Mouse (Mus musculus): ENCODE data around the gene Rdh5. TPM values are rescaled to one million over a fixed set of nuclear protein-coding genes. Genes with fewer than 3 reads are reported as not detected.

Rdh5 gene
- polyA plus RNA-seq, 1 experiment from 2014 or later = 11.0 TPM

Other genes with a start within 250 kb of the Rdh5 start
- gene Suox, start 248.8 kb downstream of the Rdh5 start, polyA plus RNA-seq (2016; fragmentation: Nextera tagmentation; extraction: Ambion mirVana) = 10.8 and 10.9 TPM in 2 replicates
- 63.4 and 68.8 TPM in 2 replicates for gene Rab5b, start 226.6 kb downstream of the Rdh5 start, polyA plus RNA-seq (2016; fragmentation: Nextera tagmentation; extraction: Ambion mirVana)
- 7.2 and 24.4 TPM in 2 replicates for gene Pmel, start 218.7 kb downstream of the Rdh5 start, polyA plus RNA-seq (2016; fragmentation: Nextera tagmentation; extraction: Ambion mirVana)
- 119 and 120 TPM in 2 replicates for gene Cdk2, start 217.9 kb downstream of the Rdh5 start, polyA plus RNA-seq (2016; fragmentation: Nextera tagmentation; extraction: Ambion mirVana)
- gene Dgka, start 178.0 kb downstream of the Rdh5 start, polyA plus RNA-seq (2016; fragmentation: Nextera tagmentation; extraction: Ambion mirVana) = 3.5 and 3.6 TPM in 2 replicates
- 57.1 and 63.8 TPM in 2 replicates for gene Pym1, start 175.0 kb downstream of the Rdh5 start, polyA plus RNA-seq (2016; fragmentation: Nextera tagmentation; extraction: Ambion mirVana)
- gene Mmp19, start 132.0 kb downstream of the Rdh5 start, polyA plus RNA-seq (2016; fragmentation: Nextera tagmentation; extraction: Ambion mirVana) = 0.24 and 0.44 TPM in 2 replicates
- 49.4 and 49.9 TPM in 2 replicates for gene Dnajc14, start 118.8 kb downstream of the Rdh5 start, polyA plus RNA-seq (2016; fragmentation: Nextera tagmentation; extraction: Ambion mirVana)
- gene Tmem198b, start 118.5 kb downstream of the Rdh5 start, polyA plus RNA-seq (2016; fragmentation: Nextera tagmentation; extraction: Ambion mirVana) = 19.0 and 19.2 TPM in 2 replicates
- gene Sarnp, start 105.6 kb downstream of the Rdh5 start, polyA plus RNA-seq (2016; fragmentation: Nextera tagmentation; extraction: Ambion mirVana) = 247 and 263 TPM in 2 replicates
- 88.0 and 92.9 TPM in 2 replicates for gene Ormdl2, start 101.2 kb downstream of the Rdh5 start, polyA plus RNA-seq (2016; fragmentation: Nextera tagmentation; extraction: Ambion mirVana)
- gene Gdf11, start 31.2 kb downstream of the Rdh5 start, polyA plus RNA-seq (2016; fragmentation: Nextera tagmentation; extraction: Ambion mirVana) = 9.7 and 10.7 TPM in 2 replicates
- gene Cd63, start 21.9 kb downstream of the Rdh5 start, polyA plus RNA-seq (2016; fragmentation: Nextera tagmentation; extraction: Ambion mirVana) = 179 and 184 TPM in 2 replicates
- gene Bloc1s1, start 1.1 kb upstream of the Rdh5 start, polyA plus RNA-seq (2016; fragmentation: Nextera tagmentation; extraction: Ambion mirVana) = 166 and 178 TPM in 2 replicates
- gene Itga7, start 10.9 kb upstream of the Rdh5 start, polyA plus RNA-seq (2016; fragmentation: Nextera tagmentation; extraction: Ambion mirVana) = 0.15 and 0.36 TPM in 2 replicates
- not detected in 2 replicates for gene Mettl7b, start 38.1 kb upstream of the Rdh5 start, polyA plus RNA-seq (2016; fragmentation: Nextera tagmentation; extraction: Ambion mirVana)
- gene Olfr9, start 66.5 kb upstream of the Rdh5 start, polyA plus RNA-seq (2016; fragmentation: Nextera tagmentation; extraction: Ambion mirVana) = not detected in 2 replicates
- not detected in 2 replicates for gene Olfr763, start 87.9 kb upstream of the Rdh5 start, polyA plus RNA-seq (2016; fragmentation: Nextera tagmentation; extraction: Ambion mirVana)
- not detected in 2 replicates for gene Olfr764-ps1, start 117.0 kb upstream of the Rdh5 start, polyA plus RNA-seq (2016; fragmentation: Nextera tagmentation; extraction: Ambion mirVana)
- gene Olfr765, start 127.1 kb upstream of the Rdh5 start, polyA plus RNA-seq (2016; fragmentation: Nextera tagmentation; extraction: Ambion mirVana) = not detected in 2 replicates
- not detected in 2 replicates for gene Olfr766-ps1, start 146.1 kb upstream of the Rdh5 start, polyA plus RNA-seq (2016; fragmentation: Nextera tagmentation; extraction: Ambion mirVana)
- gene Olfr767, start 160.0 kb upstream of the Rdh5 start, polyA plus RNA-seq (2016; fragmentation: Nextera tagmentation; extraction: Ambion mirVana) = not detected in 2 replicates
- not detected in 2 replicates for gene Olfr768, start 176.5 kb upstream of the Rdh5 start, polyA plus RNA-seq (2016; fragmentation: Nextera tagmentation; extraction: Ambion mirVana)
- not detected in 2 replicates for gene Olfr769, start 195.0 kb upstream of the Rdh5 start, polyA plus RNA-seq (2016; fragmentation: Nextera tagmentation; extraction: Ambion mirVana)
- not detected in 2 replicates for gene Olfr770, start 216.1 kb upstream of the Rdh5 start, polyA plus RNA-seq (2016; fragmentation: Nextera tagmentation; extraction: Ambion mirVana)
- gene Olfr771, start 241.9 kb upstream of the Rdh5 start, polyA plus RNA-seq (2016; fragmentation: Nextera tagmentation; extraction: Ambion mirVana) = not detected in 2 replicates